Mouse (Mus musculus) urinary bladder, postnatal 4 days (tissue): Measurements from ENCODE around the gene Mast3.

Experiments used
- DNase-seq, 2 experiments: peaks; one replicate each; pipeline ENCODE4 v3.0.0; 2021 to 2022; ENCODE audit warnings: low spot score in 2 of 2

The Mast3 gene

GRCm38 (mm10) chr8:70803761-70804480 lies 933 bp downstream of the Mast3 start:
- DNase-seq = peak in 1 of 2 experiments; percentile 47

- DNase-seq = no peak
Measured at GRCm38 (mm10) chr8:70802786-70803510, 1.9 kb downstream of the Mast3 start.

- no peak for DNase-seq
Measured at GRCm38 (mm10) chr8:70801830-70802229, 3.0 kb downstream of the Mast3 start.

GRCm38 (mm10) chr8:70801156-70801555 lies 3.7 kb downstream of the Mast3 start:
- no peak for DNase-seq

- no peak for DNase-seq
Measured at GRCm38 (mm10) chr8:70800648-70801047, 4.2 kb downstream of the Mast3 start.

- no peak for DNase-seq
Measured at GRCm38 (mm10) chr8:70798281-70798680, 6.6 kb downstream of the Mast3 start.

GRCm38 (mm10) chr8:70797081-70798070 lies 7.5 kb downstream of the Mast3 start:
- DNase-seq = peak; percentile 83 to 84

GRCm38 (mm10) chr8:70796403-70797080 lies 8.3 kb downstream of the Mast3 start:
- no peak for DNase-seq

- no peak for DNase-seq
Measured at GRCm38 (mm10) chr8:70795370-70795769, 9.5 kb downstream of the Mast3 start.

- DNase-seq = no peak
Measured at GRCm38 (mm10) chr8:70794215-70794614, 10.6 kb downstream of the Mast3 start.

GRCm38 (mm10) chr8:70792700-70793099 lies 12.2 kb downstream of the Mast3 start:
- DNase-seq = peak in 1 of 2 experiments; percentile 65

- DNase-seq = peak; percentile 95 to 99
Measured at GRCm38 (mm10) chr8:70791975-70792691, 12.7 kb downstream of the Mast3 start.

GRCm38 (mm10) chr8:70791294-70791701 lies 13.6 kb downstream of the Mast3 start:
- no peak for DNase-seq

- DNase-seq = no peak
Measured at GRCm38 (mm10) chr8:70790846-70791245, 14.0 kb downstream of the Mast3 start.

- DNase-seq = no peak
Measured at GRCm38 (mm10) chr8:70789046-70789445, 15.8 kb downstream of the Mast3 start.

GRCm38 (mm10) chr8:70787941-70788667 lies 16.8 kb downstream of the Mast3 start:
- DNase-seq = peak in 1 of 2 experiments; percentile 52

- no peak for DNase-seq
Measured at GRCm38 (mm10) chr8:70787051-70787445, 17.8 kb downstream of the Mast3 start.

- no peak for DNase-seq
Measured at GRCm38 (mm10) chr8:70786291-70787050, 18.4 kb downstream of the Mast3 start.

GRCm38 (mm10) chr8:70780093-70780492 lies 24.8 kb downstream of the Mast3 start:
- no peak for DNase-seq
